Mouse (Mus musculus): Measurements from ENCODE around the gene Prkd2. TPM values are rescaled to one million over a fixed set of nuclear protein-coding genes. Genes with fewer than 3 reads are reported as not detected.

The Prkd2 gene
- polyA plus RNA-seq, 2 experiments = 1.8 to 2.5 TPM

- no peak for TF ChIP-seq EP300 (IDR thresholded peaks at IDR 0.05; ENCODE audit: low read depth)
- TF ChIP-seq CTCF (IDR thresholded peaks at IDR 0.05; ENCODE audit: low read depth) = no peak
- Histone ChIP-seq H3K4me2 (ENCODE audit: low read depth) (no peak overlapping the region; the same call in 1 of the 2 replicates), H3K9ac (replicated peaks) (no peak overlapping the region; the same call in 1 of the 2 replicates), H3K36me3 (replicated peaks; ENCODE audit: control insufficient read depth, insufficient read depth, low read depth) (no peaks in the 10 kb centered on the region), H3K27me3 (ENCODE audit: control insufficient read depth, insufficient read depth, low read length) (no peaks in the 10 kb centered on the region; the same call in 1 of the 2 replicates), H3K27ac (no peak overlapping the region), H3K4me1 (replicated peaks; ENCODE audit: control insufficient read depth in 2 of 2, insufficient read depth in 2 of 2, low read length in 1 of 2) (peaks cover 0 to 11% of the 10 kb centered on the region in 2 experiments; a peak in 3 of 4 replicates), H3K9me3 (ENCODE audit: control insufficient read depth, low read length) (no peaks in the 10 kb centered on the region), H3K4me3 (ENCODE audit: insufficient read depth in 1 of 2, low read depth in 2 of 2, low read length in 2 of 2) (no peak overlapping the region)
- ATAC-seq (ENCODE audit: insufficient read depth) (no peak), DNase-seq (ENCODE audit: low read depth in 3 of 3, low spot score in 3 of 3) (no peak)
- WGBS (ENCODE audit: insufficient replicate concordance) = 30% methylated on average over 7 of the region's 7 CpGs
Observed at GRCm38 (mm10) chr7:16907842-16908241, 65.1 kb downstream of the Prkd2 start.

DNA sequence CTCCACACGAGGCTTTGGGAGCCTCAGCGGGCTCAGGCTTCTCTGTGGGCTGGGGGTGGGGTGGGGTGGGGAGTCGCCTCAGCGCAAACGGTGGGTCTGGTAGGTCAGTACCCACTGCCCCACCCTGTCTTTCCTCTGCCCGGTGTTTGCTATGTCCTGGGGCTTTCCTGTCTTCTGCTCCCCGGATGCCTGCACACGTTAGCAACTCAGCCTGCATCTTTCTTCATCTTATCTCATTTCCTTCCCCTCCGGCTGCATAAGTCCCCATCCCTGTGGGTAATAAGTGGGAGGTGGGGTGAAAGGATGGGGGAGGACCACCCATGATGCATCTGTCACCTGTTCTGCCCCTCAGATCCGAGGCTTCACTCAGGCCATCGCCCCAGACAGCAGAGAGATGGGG lies 65.7 kb downstream of the Prkd2 start:
- Histone ChIP-seq H3K4me2 (ENCODE audit: low read depth) (no peak overlapping the region; the same call in 1 of the 2 replicates), H3K4me3 (ENCODE audit: insufficient read depth in 1 of 2, low read depth in 2 of 2, low read length in 2 of 2) (no peak overlapping the region), H3K36me3 (replicated peaks; ENCODE audit: control insufficient read depth, insufficient read depth, low read depth) (no peaks in the 10 kb centered on the region), H3K9me3 (ENCODE audit: control insufficient read depth, low read length) (no peaks in the 10 kb centered on the region), H3K9ac (replicated peaks) (no peak overlapping the region), H3K27me3 (ENCODE audit: control insufficient read depth, insufficient read depth, low read length) (no peaks in the 10 kb centered on the region; the same call in 1 of the 2 replicates), H3K27ac (no peak overlapping the region), H3K4me1 (replicated peaks; ENCODE audit: control insufficient read depth in 2 of 2, insufficient read depth in 2 of 2, low read length in 1 of 2) (peaks cover 0 to 11% of the 10 kb centered on the region in 2 experiments; a peak in 3 of 4 replicates)
- no peak for ATAC-seq (ENCODE audit: insufficient read depth)
- 10% methylated on average over 11 of the region's 11 CpGs for WGBS (ENCODE audit: insufficient replicate concordance)
- TF ChIP-seq EP300 (IDR thresholded peaks at IDR 0.05; ENCODE audit: low read depth) = no peak
- no peak for TF ChIP-seq CTCF (IDR thresholded peaks at IDR 0.05; ENCODE audit: low read depth)
- DNase-seq (ENCODE audit: low read depth in 3 of 3, low spot score in 3 of 3) = no peak

GRCm38 (mm10) chr7:16908859-16909258 lies 66.2 kb downstream of the Prkd2 start:
- Histone ChIP-seq H3K9me3 (ENCODE audit: control insufficient read depth, low read length) (no peaks in the 10 kb centered on the region), H3K4me3 (ENCODE audit: insufficient read depth in 1 of 2, low read depth in 2 of 2, low read length in 2 of 2) (no peak overlapping the region), H3K4me1 (replicated peaks; ENCODE audit: control insufficient read depth in 2 of 2, insufficient read depth in 2 of 2, low read length in 1 of 2) (peaks cover 0 to 8% of the 10 kb centered on the region in 2 experiments; a peak in 3 of 4 replicates), H3K9ac (replicated peaks) (no peak overlapping the region), H3K36me3 (replicated peaks; ENCODE audit: control insufficient read depth, insufficient read depth, low read depth) (no peaks in the 10 kb centered on the region), H3K27me3 (ENCODE audit: control insufficient read depth, insufficient read depth, low read length) (no peaks in the 10 kb centered on the region; the same call in 1 of the 2 replicates), H3K4me2 (ENCODE audit: low read depth) (no peak overlapping the region), H3K27ac (no peak overlapping the region)
- TF ChIP-seq CTCF (IDR thresholded peaks at IDR 0.05; ENCODE audit: low read depth) = no peak
- 41% methylated on average over 11 of the region's 11 CpGs for WGBS (ENCODE audit: insufficient replicate concordance)
- no peak for ATAC-seq (ENCODE audit: insufficient read depth)
- no peak for DNase-seq (ENCODE audit: low read depth in 3 of 3, low spot score in 3 of 3)

DNA sequence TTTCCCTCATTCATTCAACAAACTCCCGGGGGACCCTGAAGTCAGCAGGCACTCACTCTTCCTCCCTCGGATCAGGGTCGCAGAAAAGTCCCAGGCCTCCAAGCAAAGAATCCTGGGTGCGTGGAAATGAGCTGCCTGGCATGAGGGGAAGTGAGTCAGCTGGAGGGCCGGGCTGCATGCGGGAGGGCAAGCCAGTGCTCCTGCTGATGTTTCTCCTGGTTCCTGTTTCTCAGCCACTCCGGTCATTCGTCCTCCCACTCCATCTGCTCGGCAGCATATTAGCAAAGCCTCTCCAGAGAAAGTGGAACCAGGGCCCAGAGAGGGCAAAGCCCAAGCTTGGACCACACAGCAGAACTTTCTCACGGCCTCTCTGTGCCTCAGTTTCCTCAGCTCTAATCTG lies 67.2 kb downstream of the Prkd2 start:
- no peaks in the 10 kb centered on the region for H3K9me3 ChIP-seq (ENCODE audit: control insufficient read depth, low read length)
- no peak overlapping the region for H3K9ac ChIP-seq (replicated peaks)
- DNase-seq (ENCODE audit: low read depth in 3 of 3, low spot score in 3 of 3) = no peak
- TF ChIP-seq EP300 (IDR thresholded peaks at IDR 0.05; ENCODE audit: low read depth) (no peak), CTCF (IDR thresholded peaks at IDR 0.05; ENCODE audit: low read depth) (no peak)
- H3K27me3 ChIP-seq (ENCODE audit: control insufficient read depth, insufficient read depth, low read length) = no peaks in the 10 kb centered on the region; the same call in 1 of the 2 replicates
- H3K27ac ChIP-seq = no peak overlapping the region
- H3K4me3 ChIP-seq (ENCODE audit: insufficient read depth in 1 of 2, low read depth in 2 of 2, low read length in 2 of 2) = no peak overlapping the region
- H3K36me3 ChIP-seq (replicated peaks; ENCODE audit: control insufficient read depth, insufficient read depth, low read depth) = peaks cover 6% of the 10 kb centered on the region
- 14% methylated on average over 10 of the region's 10 CpGs for WGBS (ENCODE audit: insufficient replicate concordance)
- H3K4me1 ChIP-seq (replicated peaks; ENCODE audit: control insufficient read depth in 2 of 2, insufficient read depth in 2 of 2, low read length in 1 of 2) = peaks cover 0 to 8% of the 10 kb centered on the region in 2 experiments; a peak in 3 of 4 replicates
- ATAC-seq (ENCODE audit: insufficient read depth) = no peak
- no peak overlapping the region for H3K4me2 ChIP-seq (ENCODE audit: low read depth)

DNA sequence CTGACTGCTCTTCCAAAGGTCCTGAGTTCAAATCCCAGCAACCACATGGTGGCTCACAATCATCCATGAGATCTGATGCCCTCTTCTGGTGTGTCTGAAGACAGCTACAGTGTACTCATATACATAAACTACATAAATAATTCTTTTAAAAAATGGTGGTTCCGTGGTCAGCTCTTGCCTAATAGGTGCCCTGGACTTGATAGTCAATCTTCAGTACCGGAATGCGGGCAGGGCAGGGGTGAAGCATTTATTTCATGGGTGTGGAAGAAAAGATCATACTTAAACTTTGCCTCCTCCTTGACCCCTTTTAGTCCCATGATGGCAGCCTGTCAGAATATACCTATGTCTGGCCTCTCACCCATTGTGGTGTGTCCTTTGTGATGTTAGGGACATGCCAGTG lies 69.2 kb downstream of the Prkd2 start:
- no peaks in the 10 kb centered on the region for H3K4me1 ChIP-seq (replicated peaks; ENCODE audit: control insufficient read depth in 2 of 2, insufficient read depth in 2 of 2, low read length in 1 of 2)
- DNase-seq (ENCODE audit: low read depth in 3 of 3, low spot score in 3 of 3) (no peak), ATAC-seq (ENCODE audit: insufficient read depth) (no peak)
- WGBS (ENCODE audit: insufficient replicate concordance) = 80% methylated on average over 3 of the region's 3 CpGs
- no peaks in the 10 kb centered on the region; the same call in 1 of the 2 replicates for H3K27me3 ChIP-seq (ENCODE audit: control insufficient read depth, insufficient read depth, low read length)
- no peak for TF ChIP-seq EP300 (IDR thresholded peaks at IDR 0.05; ENCODE audit: low read depth)
- TF ChIP-seq CTCF (IDR thresholded peaks at IDR 0.05; ENCODE audit: low read depth) = no peak
- H3K9me3 ChIP-seq (ENCODE audit: control insufficient read depth, low read length) = no peaks in the 10 kb centered on the region
- peaks cover 20% of the 10 kb centered on the region for H3K36me3 ChIP-seq (replicated peaks; ENCODE audit: control insufficient read depth, insufficient read depth, low read depth)
- no peak overlapping the region for H3K9ac ChIP-seq (replicated peaks)
- H3K4me3 ChIP-seq (ENCODE audit: insufficient read depth in 1 of 2, low read depth in 2 of 2, low read length in 2 of 2) = no peak overlapping the region
- H3K27ac ChIP-seq = no peak overlapping the region
- no peak overlapping the region for H3K4me2 ChIP-seq (ENCODE audit: low read depth)
